Mouse (Mus musculus) thymus, postnatal 4 days (tissue): Measurements from ENCODE around the gene Fastk.
"Not testable (repeated sequence)": the region's sequence is repeated elsewhere in the genome, so short reads cannot be mapped to it uniquely, and the experiment has no call there.

ENCODE experiments used
- DNase-seq: peaks from one replicate; pipeline ENCODE4 v3.0.0; 2021

Fastk gene

DNA sequence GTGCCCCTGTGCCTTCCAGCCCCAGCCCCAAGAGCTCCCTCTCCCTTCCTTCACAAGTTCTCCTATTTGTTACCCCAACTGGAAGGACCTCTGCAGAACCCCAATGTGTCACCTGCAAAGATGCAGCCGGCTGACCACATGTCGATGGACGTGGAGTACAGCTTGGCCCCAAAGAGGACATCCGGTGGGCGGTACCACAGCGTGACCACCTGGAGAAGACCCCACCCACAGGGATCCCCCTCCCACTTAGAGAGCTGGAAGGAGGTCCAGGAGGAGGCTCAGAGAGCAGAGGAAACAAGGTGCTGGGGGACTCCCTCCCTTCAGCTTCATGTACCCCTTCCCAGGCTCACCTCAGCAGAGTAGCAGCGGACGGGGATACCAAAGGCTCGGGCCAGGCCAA lies 24.7 kb downstream of the Fastk start:
- DNase-seq, result no peak

- no peak for DNase-seq
Measured at GRCm38 (mm10) chr5:24417587-24417986, 27.5 kb downstream of the Fastk start.

GRCm38 (mm10) chr5:24416222-24416736 lies 28.8 kb downstream of the Fastk start:
- peak; percentile 78 for DNase-seq

GRCm38 (mm10) chr5:24413938-24414337 lies 31.1 kb downstream of the Fastk start:
- no peak for DNase-seq

- DNase-seq, result no peak
Measured at GRCm38 (mm10) chr5:24413042-24413693, 31.9 kb downstream of the Fastk start, which contains the start of gene Asic3. Gene Asic3 (plus strand): TSS chr5:24413392.

GRCm38 (mm10) chr5:24412063-24412462 lies 33.0 kb downstream of the Fastk start:
- DNase-seq, result no peak

DNA sequence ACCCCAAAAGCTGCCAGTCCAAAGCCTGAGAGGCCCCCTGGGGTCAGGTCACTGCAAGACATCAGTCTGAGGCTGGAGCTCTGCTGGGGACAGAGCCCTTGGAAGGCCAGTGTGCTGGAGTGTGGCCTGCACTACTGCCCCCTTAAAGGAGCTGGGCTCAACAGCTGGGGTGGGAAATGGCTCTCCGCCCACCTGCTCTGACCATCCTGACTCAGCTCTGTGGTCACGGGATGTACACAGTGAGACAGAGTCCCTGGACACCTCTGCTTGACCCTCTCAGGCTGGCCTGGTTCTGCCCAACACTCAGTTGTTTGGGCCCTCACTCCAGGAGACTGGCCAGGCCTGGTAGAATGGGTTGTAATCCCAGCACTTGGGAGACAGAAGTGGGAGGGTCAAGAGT lies 35.6 kb downstream of the Fastk start:
- no peak for DNase-seq

- DNase-seq, result no peak
Measured at GRCm38 (mm10) chr5:24408651-24409050, 36.4 kb downstream of the Fastk start.

- no peak for DNase-seq
Measured at GRCm38 (mm10) chr5:24405389-24405876, 39.7 kb downstream of the Fastk start.

DNA sequence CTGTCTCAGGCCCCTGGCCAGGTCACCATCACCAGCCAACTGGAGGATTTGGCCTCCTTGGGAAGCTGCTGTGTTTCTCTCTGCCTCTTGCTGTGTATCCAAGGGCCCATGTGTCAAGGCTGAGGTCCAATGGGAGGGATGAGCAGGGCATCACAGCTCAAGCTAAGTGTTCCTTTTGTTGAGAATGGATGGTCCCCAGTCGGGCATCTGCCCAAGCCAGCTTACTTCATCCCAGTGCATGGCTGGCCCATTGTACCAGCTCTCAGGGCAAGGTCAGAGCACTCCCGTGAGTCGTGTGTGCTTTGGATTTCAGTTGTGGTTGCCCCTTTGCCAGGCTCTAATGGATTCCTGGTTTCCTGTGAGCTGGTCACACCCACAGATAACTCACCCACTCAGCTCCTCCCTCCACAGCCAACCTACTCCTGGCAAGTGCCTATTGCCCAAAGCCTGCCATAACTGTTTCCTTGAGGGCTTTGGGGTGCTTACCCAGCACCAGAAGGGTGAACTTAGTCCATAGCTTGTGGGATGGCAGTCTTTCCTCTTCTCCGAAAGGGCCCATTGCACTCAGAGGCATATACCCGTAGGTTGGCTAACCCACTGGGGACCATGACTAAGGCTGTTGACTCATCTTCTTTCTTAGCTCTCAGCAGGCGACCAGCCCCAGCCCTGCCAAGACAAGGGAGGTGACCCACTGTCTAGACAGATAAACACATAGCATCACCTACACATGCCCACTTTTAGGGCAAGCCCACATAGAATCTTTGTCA lies 40.3 kb downstream of the Fastk start:
- DNase-seq, result no peak

DNA sequence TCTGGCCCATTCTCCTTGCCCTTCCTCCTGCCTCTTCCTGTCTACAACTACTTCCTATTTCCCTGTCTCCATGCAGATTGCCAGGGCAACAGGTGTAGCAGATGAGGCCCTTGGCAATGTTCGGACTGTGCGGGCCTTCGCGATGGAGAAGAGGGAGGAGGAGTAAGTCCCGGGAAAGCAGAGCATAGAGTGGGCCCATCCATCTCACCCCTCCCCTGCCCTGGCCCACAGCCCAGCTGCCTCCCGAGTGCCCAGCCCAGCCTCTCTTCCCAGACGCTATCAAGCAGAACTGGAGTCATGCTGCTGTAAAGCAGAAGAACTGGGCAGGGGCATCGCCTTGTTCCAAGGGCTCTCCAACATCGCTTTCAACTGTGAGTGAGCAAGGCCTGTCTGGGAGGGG lies 43.1 kb downstream of the Fastk start:
- DNase-seq, result no peak

- DNase-seq, result no peak
Measured at GRCm38 (mm10) chr5:24400911-24401605, 44.0 kb downstream of the Fastk start.

- no peak for DNase-seq
Measured at GRCm38 (mm10) chr5:24400362-24400761, 44.7 kb downstream of the Fastk start.

- no peak for DNase-seq
Measured at GRCm38 (mm10) chr5:24399686-24400085, 45.4 kb downstream of the Fastk start.

GRCm38 (mm10) chr5:24396254-24396653 lies 48.8 kb downstream of the Fastk start:
- DNase-seq, result not testable (repeated sequence)

DNA sequence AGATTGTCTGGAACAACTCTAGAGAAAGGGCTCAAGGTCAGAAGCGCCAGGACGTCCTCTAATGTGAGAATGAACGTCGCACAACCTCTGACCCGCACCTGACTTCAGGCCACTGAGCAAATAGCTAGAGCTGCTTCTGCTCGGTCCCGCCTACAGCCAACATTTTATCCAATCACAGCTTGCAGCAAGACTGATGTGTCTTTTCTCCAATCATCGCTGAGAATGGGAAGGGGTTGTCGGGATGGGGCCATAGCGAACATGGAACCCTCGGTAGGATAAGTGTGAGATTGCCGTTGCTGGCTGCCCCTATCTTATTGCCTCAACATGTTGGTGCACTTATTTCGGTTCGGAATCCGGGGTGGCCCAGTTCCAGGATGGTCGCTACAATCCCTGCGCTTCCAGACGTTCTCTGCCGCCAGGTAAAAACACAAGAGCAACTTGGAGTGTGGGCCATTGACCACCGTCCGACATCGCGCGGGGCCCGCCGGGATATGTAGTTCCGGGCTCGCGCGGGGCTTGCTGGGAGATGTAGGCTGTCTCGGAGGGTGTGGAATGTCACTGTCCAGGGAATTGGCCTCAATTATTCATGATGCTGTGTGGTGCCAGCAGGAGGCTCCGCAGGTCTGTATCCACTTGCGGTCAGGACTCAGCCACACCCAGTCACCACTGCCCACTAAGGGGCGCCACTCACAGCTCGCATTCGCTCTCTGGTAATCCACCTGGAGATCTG lies 50.8 kb downstream of the Fastk start:
- DNase-seq, result peak; percentile 90

DNA sequence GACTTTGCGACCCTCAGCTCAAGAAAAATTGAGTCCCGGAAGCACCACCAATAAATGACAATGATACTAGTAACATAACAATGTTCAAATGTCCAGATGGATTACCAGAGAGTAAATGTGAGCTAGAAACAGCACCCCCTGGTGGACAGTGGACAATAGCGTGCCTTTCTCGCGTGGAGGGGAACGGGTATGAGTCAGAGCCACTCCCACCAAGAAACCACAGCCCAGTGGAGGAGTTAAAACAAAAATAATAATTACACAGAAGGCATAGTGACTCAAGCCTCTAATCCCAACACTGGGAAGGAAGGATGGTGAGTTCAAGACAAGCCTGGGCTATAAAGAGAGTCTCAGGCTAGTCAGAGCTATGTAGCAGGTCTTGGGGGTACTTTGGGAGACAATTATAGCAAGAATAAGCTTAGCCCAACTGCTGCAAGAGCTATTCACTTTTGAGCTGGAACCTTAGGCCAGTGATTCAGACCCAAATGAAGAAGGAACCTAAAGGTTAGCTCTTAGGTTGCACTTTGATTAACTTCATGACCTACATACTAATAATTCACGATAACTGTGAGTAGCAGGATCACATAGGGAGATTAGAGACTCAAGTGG lies 51.6 kb downstream of the Fastk start, which contains the start of gene Abcb8:
Abcb8 (plus strand) TSS at position 272 of the 606 bp plus-strand sequence.
- DNase-seq, result peak; percentile 91

DNA sequence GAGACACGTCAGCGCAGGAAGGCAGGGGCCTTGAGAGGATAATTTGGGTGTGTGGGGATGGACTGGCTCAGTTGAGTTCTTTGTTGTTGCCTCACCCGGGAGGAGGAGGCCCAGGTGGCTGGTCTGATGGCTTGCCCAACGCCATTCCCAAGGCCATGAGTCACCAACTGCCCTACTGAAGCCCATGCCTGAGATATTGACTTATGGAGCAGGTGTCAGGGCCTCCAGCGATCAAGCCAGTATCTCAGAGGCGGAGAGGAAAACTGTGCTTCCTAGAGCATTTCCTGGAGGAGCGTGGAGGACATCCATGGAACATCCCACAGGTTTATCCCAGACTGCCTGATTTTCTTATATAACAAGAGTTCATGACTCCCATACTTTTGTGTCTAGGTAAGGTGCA lies 52.4 kb downstream of the Fastk start:
- DNase-seq, result no peak

DNA sequence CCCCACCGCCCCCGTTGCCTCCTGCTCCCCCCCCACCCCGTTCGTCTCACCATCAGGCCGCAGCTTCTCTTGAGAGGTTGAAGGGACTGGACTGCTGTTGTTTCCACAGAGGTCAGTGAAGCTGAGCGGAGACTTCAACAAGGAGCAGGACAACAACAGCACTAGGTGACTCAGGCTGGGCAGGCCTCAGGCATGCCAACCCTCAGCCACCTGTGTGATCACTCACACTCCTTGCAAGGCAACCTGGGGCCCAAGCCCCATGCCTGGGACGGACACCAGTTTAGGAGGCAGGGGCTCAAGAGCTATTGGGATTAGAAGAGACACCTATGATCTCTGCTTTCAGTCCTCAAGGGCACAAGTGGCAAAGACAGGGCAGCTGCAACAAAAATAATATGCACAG lies 53.2 kb downstream of the Fastk start, which contains the start of gene Atg9b:
Atg9b (minus strand) TSS at position 280 of the 400 bp plus-strand sequence.
- DNase-seq, result no peak

GRCm38 (mm10) chr5:24389658-24390020 lies 55.4 kb downstream of the Fastk start:
- no peak for DNase-seq

GRCm38 (mm10) chr5:24389011-24389657 lies 56.0 kb downstream of the Fastk start:
- DNase-seq, result peak; percentile 54
